Mouse (Mus musculus): ENCODE measurements around the gene Kcnma1.

The Kcnma1 gene

GRCm38 (mm10) chr14:23848529-23849141 lies 165.7 kb downstream of the Kcnma1 start:
- no peak for DNase-seq

GRCm38 (mm10) chr14:23846706-23847105 lies 167.6 kb downstream of the Kcnma1 start:
- DNase-seq: no peak

GRCm38 (mm10) chr14:23842025-23842424 lies 172.3 kb downstream of the Kcnma1 start:
- no peak for DNase-seq

- no peak for DNase-seq
These were observed 174.7 kb downstream of the Kcnma1 start for GRCm38 (mm10) chr14:23839613-23840012.

- peak; percentile 57 to 84 for DNase-seq
These were observed 178.7 kb downstream of the Kcnma1 start for GRCm38 (mm10) chr14:23835387-23836111.

GRCm38 (mm10) chr14:23831284-23831683 lies 183.0 kb downstream of the Kcnma1 start:
- DNase-seq: peak; percentile 69 to 88

- DNase-seq: no peak
These were observed 184.0 kb downstream of the Kcnma1 start for GRCm38 (mm10) chr14:23830316-23830715.

- DNase-seq: peak; percentile 19 to 48
These were observed 185.5 kb downstream of the Kcnma1 start for GRCm38 (mm10) chr14:23828711-23829320.

GRCm38 (mm10) chr14:23824937-23825336 lies 189.4 kb downstream of the Kcnma1 start:
- DNase-seq: no peak

- DNase-seq: no peak
These were observed 190.0 kb downstream of the Kcnma1 start for GRCm38 (mm10) chr14:23824267-23824666.

- no peak for DNase-seq
These were observed 196.7 kb downstream of the Kcnma1 start for GRCm38 (mm10) chr14:23817585-23817984.

GRCm38 (mm10) chr14:23810081-23810480 lies 204.2 kb downstream of the Kcnma1 start:
- no peak for DNase-seq

GRCm38 (mm10) chr14:23809124-23809523 lies 205.2 kb downstream of the Kcnma1 start:
- no peak for DNase-seq

GRCm38 (mm10) chr14:23806378-23806777 lies 207.9 kb downstream of the Kcnma1 start:
- no peak for DNase-seq

GRCm38 (mm10) chr14:23796878-23797277 lies 217.4 kb downstream of the Kcnma1 start:
- DNase-seq: no peak

GRCm38 (mm10) chr14:23792674-23793073 lies 221.6 kb downstream of the Kcnma1 start:
- no peak for DNase-seq

GRCm38 (mm10) chr14:23792076-23792475 lies 222.2 kb downstream of the Kcnma1 start:
- DNase-seq: no peak

GRCm38 (mm10) chr14:23791261-23791691 lies 223.0 kb downstream of the Kcnma1 start:
- peak; percentile 59 to 76 for DNase-seq

GRCm38 (mm10) chr14:23786687-23787073 lies 227.6 kb downstream of the Kcnma1 start:
- DNase-seq: peak in 1 of 2 experiments; percentile 9

- DNase-seq: no peak
These were observed 228.2 kb downstream of the Kcnma1 start for GRCm38 (mm10) chr14:23785921-23786686.

GRCm38 (mm10) chr14:23782845-23783609 lies 231.3 kb downstream of the Kcnma1 start:
- DNase-seq: peak in 1 of 2 experiments; percentile 5

- no peak for DNase-seq
These were observed 239.7 kb downstream of the Kcnma1 start for GRCm38 (mm10) chr14:23774542-23774941.

All from kidney, postnatal 25 days (tissue).